Mouse (Mus musculus) myocyte (in vitro differentiated cells): ENCODE data around the gene Cd84.

Source experiments
- POLR2A ChIP-seq: IDR thresholded peaks from one replicate; pipeline ENCODE4 v1.6.1; 2011; ENCODE audit warnings: low read depth, mild to moderate bottlenecking, control low read depth, moderate library complexity; ENCODE audit not compliant: insufficient read length
- REST ChIP-seq: IDR thresholded peaks from one replicate; pipeline ENCODE4 v1.6.1; 2011; ENCODE audit warnings: mild to moderate bottlenecking, control low read depth, moderate library complexity; ENCODE audit not compliant: insufficient read depth, insufficient read length
- USF1 ChIP-seq: IDR thresholded peaks from one replicate; pipeline ENCODE4 v1.6.1; 2011; ENCODE audit warnings: low read depth, mild to moderate bottlenecking, control low read depth, moderate library complexity

DNA sequence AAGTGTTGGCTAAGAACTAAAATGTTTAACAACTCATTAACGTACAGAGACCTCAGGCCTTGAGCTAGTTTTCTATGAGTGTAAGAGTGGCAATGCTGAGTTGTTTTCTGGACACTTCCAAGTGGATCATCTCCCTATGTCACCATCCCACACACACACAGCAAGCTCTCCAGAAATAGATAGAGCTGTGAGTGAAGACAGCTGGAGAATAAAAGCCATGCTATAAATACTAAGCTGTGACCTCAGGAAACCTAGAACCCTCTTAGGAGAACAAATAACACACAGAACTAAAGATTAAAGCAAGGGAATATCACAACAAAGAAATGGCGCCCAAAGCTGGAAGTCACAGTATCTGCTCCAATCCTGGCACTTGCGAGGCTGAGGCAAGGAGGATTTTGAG is 48.0 kb upstream of the Cd84 start:
- no peak for TF ChIP-seq REST
- no peak for TF ChIP-seq POLR2A
- no peak for TF ChIP-seq USF1
